Mouse (Mus musculus): ENCODE data around the gene Cnbp.

- TF ChIP-seq POLR2A (IDR thresholded peaks at IDR 0.05; ENCODE audit: extremely low read depth, insufficient read depth, low read length) (no peak), CTCF (IDR thresholded peaks at IDR 0.05; ENCODE audit: low read depth, low read length) (no peak)
These were observed 24.2 kb upstream of the Cnbp start for GRCm38 (mm10) chr6:87875083-87875482.

Measured in liver, adult 2 months (tissue).